Mouse (Mus musculus) erythroblast, embryonic 14.5 days (primary cell): ENCODE measurements around the gene Mpnd. TPM values are rescaled to one million over a fixed set of nuclear protein-coding genes. Genes with fewer than 3 reads are reported as not detected.
"Not testable (repeated sequence)": the region's sequence is repeated elsewhere in the genome, so short reads cannot be mapped to it uniquely, and the experiment has no call there.

Experiments
- H3K27me3 ChIP-seq: 2 replicates; pipeline ENCODE4 v1.6.1; 2012; ENCODE audit warnings: inconsistent platforms; ENCODE audit not compliant: control insufficient read depth
- H3K36me3 ChIP-seq: 2 replicates; pipeline ENCODE4 v1.6.1; 2012; ENCODE audit warnings: mild to moderate bottlenecking, inconsistent platforms; ENCODE audit not compliant: control insufficient read depth
- H3K4me1 ChIP-seq: 2 replicates; pipeline ENCODE4 v1.6.1; 2012; ENCODE audit warnings: inconsistent platforms; ENCODE audit not compliant: control insufficient read depth
- H3K4me3 ChIP-seq: replicated peaks from 2 replicates; pipeline ENCODE3; 2012; ENCODE audit warnings: moderate library complexity, mild to moderate bottlenecking, inconsistent platforms
- H3K9me3 ChIP-seq: 2 replicates; pipeline ENCODE4 v1.6.1; 2012; ENCODE audit warnings: low read length, inconsistent platforms, mixed read lengths; ENCODE audit not compliant: control insufficient read depth
- GATA1 ChIP-seq: IDR thresholded peaks from 2 replicates; pipeline ENCODE4 v1.6.1; 2012; ENCODE audit warnings: low read length, inconsistent platforms, mixed read lengths
- TAL1 ChIP-seq: IDR thresholded peaks from 3 replicates; pipeline ENCODE4 v1.6.1; 2012; ENCODE audit warnings: low read length, inconsistent platforms, mixed read lengths
- polyA plus RNA-seq: library from polyadenylated mRNA; stranded (reverse); fragments of >175 nt; gene quantifications from 2 replicates; pipeline ENCODE4 v1.2.3, GENCODE M21; 2012

Gene Mpnd
- polyA plus RNA-seq, 1 experiment = 1.1 TPM

GRCm38 (mm10) chr17:56062081-56062480 lies 56.6 kb downstream of the Mpnd start:
- no peaks in the 10 kb centered on the region for H3K9me3 ChIP-seq
- no peak overlapping the region for H3K4me3 ChIP-seq
- H3K27me3 ChIP-seq = no peaks in the 10 kb centered on the region
- H3K4me1 ChIP-seq = peaks cover 13% of the 10 kb centered on the region
- TF ChIP-seq TAL1 (no peak), GATA1 (no peak)
- H3K36me3 ChIP-seq = peaks cover 100% of the 10 kb centered on the region

GRCm38 (mm10) chr17:56065715-56066114 lies 60.2 kb downstream of the Mpnd start:
- H3K9me3 ChIP-seq, H3K4me3 ChIP-seq, H3K27me3 ChIP-seq: not testable (repeated sequence)
- Histone ChIP-seq H3K36me3 (peaks cover 100% of the 10 kb centered on the region), H3K4me1 (peaks cover 13% of the 10 kb centered on the region)

Other genes starting within 250 kb of the Mpnd start
- gene Zfp119a, start 126.8 kb upstream of the Mpnd start, polyA plus RNA-seq = not detected in 2 replicates
- 0.06 and 0.10 TPM in 2 replicates for gene Zfp959, start 113.6 kb upstream of the Mpnd start, polyA plus RNA-seq
- not detected in 2 replicates for gene Zfp119b, start 56.2 kb upstream of the Mpnd start, polyA plus RNA-seq
- gene Ebi3, start 53.1 kb upstream of the Mpnd start, polyA plus RNA-seq = 0.34 and 0.37 TPM in 2 replicates
- gene Yju2, start 46.6 kb upstream of the Mpnd start, polyA plus RNA-seq = 1.6 and 1.7 TPM in 2 replicates
- not detected in 2 replicates for gene Shd, start 35.2 kb upstream of the Mpnd start, polyA plus RNA-seq
- gene Fsd1, start 19.2 kb upstream of the Mpnd start, polyA plus RNA-seq = not detected in 2 replicates
- gene Stap2, start 127 bp upstream of the Mpnd start, polyA plus RNA-seq = 0.04 TPM in 1 of 2 replicates, not detected in the other
- gene Sh3gl1, start 30.9 kb downstream of the Mpnd start, polyA plus RNA-seq = 5.9 TPM in 2 replicates
- 10.0 and 11.6 TPM in 2 replicates for gene Chaf1a, start 34.7 kb downstream of the Mpnd start, polyA plus RNA-seq
- 3.4 and 4.0 TPM in 2 replicates for gene Ubxn6, start 69.3 kb downstream of the Mpnd start, polyA plus RNA-seq
- gene Hdgfl2, start 73.9 kb downstream of the Mpnd start, polyA plus RNA-seq = 35.9 and 38.5 TPM in 2 replicates
- gene Plin4, start 104.1 kb downstream of the Mpnd start, polyA plus RNA-seq = not detected in 2 replicates
- not detected in 2 replicates for gene Plin5, start 111.9 kb downstream of the Mpnd start, polyA plus RNA-seq
- 0.03 TPM in 1 of 2 replicates, not detected in the other for gene Lrg1, start 116.3 kb downstream of the Mpnd start, polyA plus RNA-seq
- gene Sema6b, start 134.6 kb downstream of the Mpnd start, polyA plus RNA-seq = 0.05 and 0.06 TPM in 2 replicates
- 0.07 and 0.10 TPM in 2 replicates for gene Tnfaip8l1, start 156.8 kb downstream of the Mpnd start, polyA plus RNA-seq
- gene Mydgf, start 178.2 kb downstream of the Mpnd start, polyA plus RNA-seq = 1.7 and 1.8 TPM in 2 replicates
- 5.6 and 6.1 TPM in 2 replicates for gene Dpp9, start 213.2 kb downstream of the Mpnd start, polyA plus RNA-seq